Mouse (Mus musculus): Measurements from ENCODE around the gene Slc9a8. TPM values are rescaled to one million over a fixed set of nuclear protein-coding genes. Genes with fewer than 3 reads are reported as not detected.
A peak's percentile ranks its signal among the peaks of the same experiment; 100 is the strongest.

Gene Slc9a8
- polyA plus RNA-seq, 1 experiment from 2014 or later, result 21.4 TPM

- Histone ChIP-seq H3K36me3 (no peaks in the 10 kb centered on the region), H3K4me2 (peak overlapping the region; percentile 94), H3K27ac (no peak overlapping the region), H3K27me3 (no peaks in the 10 kb centered on the region), H3K4me3 (peak overlapping the region; percentile 100), H3K9ac (peak overlapping the region; percentile 92; the same call in 1 of the 2 replicates), H3K4me1 (peaks cover 19% of the 10 kb centered on the region), H3K9me3 (no peaks in the 10 kb centered on the region)
- no peak for ATAC-seq (ENCODE audit: borderline replicate concordance, extremely low read depth, low FRiP score, low TSS enrichment)
- WGBS, result 70% methylated on average over 4 of the region's 4 CpGs
Observed at GRCm38 (mm10) chr2:167490813-167491525, 69.5 kb downstream of the Slc9a8 start.

DNA sequence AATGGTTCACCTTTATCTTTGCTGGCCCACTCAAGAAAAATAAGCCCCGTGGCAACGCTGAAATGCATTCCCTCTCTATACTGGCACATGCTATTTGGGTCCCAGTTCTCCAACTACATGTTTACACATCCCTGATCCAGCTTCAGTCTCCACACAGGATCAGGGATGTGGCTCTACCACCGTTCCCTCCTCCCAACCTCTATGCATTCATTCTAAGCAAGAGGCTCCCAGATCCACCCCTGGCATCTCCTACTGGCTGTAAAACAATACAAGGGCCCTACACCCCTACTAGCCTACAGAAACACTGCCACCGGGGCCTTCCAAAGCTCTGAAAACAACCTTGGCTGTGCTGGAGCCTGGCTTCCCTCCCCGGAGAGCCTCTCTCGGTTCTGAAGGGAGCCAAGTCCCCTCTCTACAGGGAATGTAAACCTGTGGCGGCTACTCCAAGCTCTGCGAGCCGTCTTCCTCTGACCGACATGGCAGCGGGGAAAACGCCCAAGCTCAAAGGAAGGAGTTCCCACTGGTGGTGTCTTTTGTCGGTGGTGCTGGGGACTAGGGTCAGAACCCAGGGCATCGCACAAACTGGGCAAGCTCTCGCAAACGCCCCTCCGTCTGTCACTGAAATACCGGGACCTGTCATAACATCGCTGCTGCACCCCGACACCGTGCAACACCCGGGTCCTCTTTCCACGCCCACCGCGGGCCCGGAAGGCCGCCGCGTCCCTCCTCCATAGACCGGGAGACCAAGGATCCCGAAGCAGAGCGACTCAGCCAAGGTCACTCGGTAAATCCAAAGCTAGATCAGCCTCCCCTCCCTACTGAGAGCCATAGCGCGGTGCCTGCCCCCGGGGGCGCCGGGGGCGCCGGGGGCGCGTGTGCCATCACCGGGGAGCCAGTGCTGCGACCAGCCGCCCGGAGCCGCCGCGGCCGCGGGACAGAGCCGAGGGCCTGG is 70.5 kb downstream of the Slc9a8 start, which contains the start of gene Rnf114:
Rnf114 (plus strand) TSS at position 889 of the 952 bp plus-strand sequence.
- Histone ChIP-seq H3K27ac (peak within 1 kb of the TSS; percentile 95), H3K27me3 (no peaks in the 10 kb centered on the region), H3K4me2 (peak within 1 kb of the TSS; percentile 94), H3K9ac (peak within 1 kb of the TSS; percentile 92), H3K4me3 (peak within 1 kb of the TSS; percentile 100), H3K4me1 (peaks cover 19% of the 10 kb centered on the region), H3K36me3 (no peaks in the 10 kb centered on the region), H3K9me3 (no peaks in the 10 kb centered on the region)
- ATAC-seq (ENCODE audit: borderline replicate concordance, extremely low read depth, low FRiP score, low TSS enrichment), result peak; percentile 1
- WGBS, result 3% methylated on average over 51 of the region's 52 CpGs

DNA sequence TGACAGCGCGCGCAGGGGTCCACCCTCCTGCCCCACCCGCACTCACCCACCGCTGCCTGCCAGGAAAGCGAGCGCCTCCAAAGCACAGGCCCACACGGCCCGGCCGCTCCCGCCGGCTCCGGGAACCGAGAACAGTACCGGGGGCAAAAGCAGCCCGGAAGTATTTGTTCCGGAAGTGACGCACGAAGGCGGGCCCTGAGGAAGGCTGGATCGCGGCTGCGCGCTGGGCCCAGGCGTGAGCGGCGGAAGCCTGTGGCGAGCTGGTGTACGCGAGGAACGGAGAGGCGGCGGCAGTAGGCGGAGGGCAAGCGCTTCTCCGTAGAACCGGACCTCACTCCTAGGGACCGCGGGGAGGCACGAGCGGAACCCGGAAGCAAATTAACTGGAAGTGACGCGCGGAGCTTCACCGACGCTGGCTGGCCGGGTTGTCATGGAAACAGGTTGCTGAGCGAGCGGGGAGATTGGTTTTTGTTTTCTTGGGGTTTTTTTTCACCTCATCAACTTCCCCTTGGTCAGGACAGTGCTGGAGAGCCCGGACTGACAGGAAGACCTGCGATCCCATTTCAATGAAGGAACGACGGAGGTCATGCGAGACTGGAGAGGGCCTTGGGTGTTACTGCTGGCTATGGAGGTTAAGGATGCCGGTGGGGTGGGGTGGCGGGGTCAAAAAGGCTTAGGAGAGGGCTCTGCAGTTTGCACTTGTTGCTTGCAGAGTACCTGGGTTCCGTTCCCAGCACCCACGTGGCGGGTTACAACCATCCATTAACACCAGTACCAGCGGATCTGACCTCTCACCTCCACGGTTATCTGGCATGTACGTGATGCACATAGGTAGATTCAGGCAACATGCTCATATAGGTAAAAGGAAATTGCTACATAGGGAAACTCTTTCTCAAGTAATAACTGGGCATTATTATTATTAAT is 71.5 kb downstream of the Slc9a8 start, which contains the start of gene Spata2:
Spata2 (minus strand) TSS at position 175 of the 924 bp plus-strand sequence.
- 2% methylated on average over 63 of the region's 63 CpGs for WGBS

GRCm38 (mm10) chr2:167496437-167496836 is 74.9 kb downstream of the Slc9a8 start:
- Histone ChIP-seq H3K4me3 (no peak overlapping the region), H3K36me3 (no peaks in the 10 kb centered on the region), H3K27ac (no peak overlapping the region), H3K9ac (no peak overlapping the region), H3K27me3 (no peaks in the 10 kb centered on the region), H3K4me2 (no peak overlapping the region), H3K9me3 (no peaks in the 10 kb centered on the region), H3K4me1 (peaks cover 7% of the 10 kb centered on the region)
- 77% methylated on average over 7 of the region's 7 CpGs for WGBS
- no peak for ATAC-seq (ENCODE audit: borderline replicate concordance, extremely low read depth, low FRiP score, low TSS enrichment)

More for the DNA sequence above, 71.5 kb downstream of the Slc9a8 start, which contains the start of gene Spata2:
- Histone ChIP-seq H3K4me2 (peak within 1 kb of the TSS; percentile 94), H3K27me3 (no peaks in the 10 kb centered on the region), H3K4me3 (peak within 1 kb of the TSS; percentile 100), H3K9ac (peak within 1 kb of the TSS; percentile 92), H3K27ac (peak within 1 kb of the TSS; percentile 95), H3K36me3 (no peaks in the 10 kb centered on the region), H3K4me1 (peaks cover 19% of the 10 kb centered on the region), H3K9me3 (no peaks in the 10 kb centered on the region)
- ATAC-seq (ENCODE audit: borderline replicate concordance, extremely low read depth, low FRiP score, low TSS enrichment), result peak; percentile 86

GRCm38 (mm10) chr2:167497272-167497671 is 75.8 kb downstream of the Slc9a8 start:
- H3K4me3 ChIP-seq, result no peak overlapping the region
- 68% methylated on average over 5 of the region's 5 CpGs for WGBS
- H3K36me3 ChIP-seq, result no peaks in the 10 kb centered on the region
- H3K9ac ChIP-seq, result no peak overlapping the region
- H3K9me3 ChIP-seq, result no peaks in the 10 kb centered on the region
- no peaks in the 10 kb centered on the region for H3K27me3 ChIP-seq
- no peaks in the 10 kb centered on the region; the same call in 1 of the 2 replicates for H3K4me1 ChIP-seq
- no peak for ATAC-seq (ENCODE audit: borderline replicate concordance, extremely low read depth, low FRiP score, low TSS enrichment)
- H3K27ac ChIP-seq, result no peak overlapping the region
- H3K4me2 ChIP-seq, result no peak overlapping the region

GRCm38 (mm10) chr2:167502554-167503252 is 81.2 kb downstream of the Slc9a8 start:
- no peak for ATAC-seq (ENCODE audit: borderline replicate concordance, extremely low read depth, low FRiP score, low TSS enrichment)
- H3K4me1 ChIP-seq, result peaks cover 40% of the 10 kb centered on the region
- WGBS, result 38% methylated on average over 13 of the region's 13 CpGs
- H3K36me3 ChIP-seq, result peaks cover 9% of the 10 kb centered on the region
- peak overlapping the region; percentile 85; the same call in 1 of the 2 replicates for H3K9ac ChIP-seq
- H3K4me3 ChIP-seq, result peak overlapping the region; percentile 89
- no peaks in the 10 kb centered on the region for H3K9me3 ChIP-seq
- peak overlapping the region; percentile 80 for H3K27ac ChIP-seq
- peak overlapping the region; percentile 87 for H3K4me2 ChIP-seq
- no peaks in the 10 kb centered on the region for H3K27me3 ChIP-seq

DNA sequence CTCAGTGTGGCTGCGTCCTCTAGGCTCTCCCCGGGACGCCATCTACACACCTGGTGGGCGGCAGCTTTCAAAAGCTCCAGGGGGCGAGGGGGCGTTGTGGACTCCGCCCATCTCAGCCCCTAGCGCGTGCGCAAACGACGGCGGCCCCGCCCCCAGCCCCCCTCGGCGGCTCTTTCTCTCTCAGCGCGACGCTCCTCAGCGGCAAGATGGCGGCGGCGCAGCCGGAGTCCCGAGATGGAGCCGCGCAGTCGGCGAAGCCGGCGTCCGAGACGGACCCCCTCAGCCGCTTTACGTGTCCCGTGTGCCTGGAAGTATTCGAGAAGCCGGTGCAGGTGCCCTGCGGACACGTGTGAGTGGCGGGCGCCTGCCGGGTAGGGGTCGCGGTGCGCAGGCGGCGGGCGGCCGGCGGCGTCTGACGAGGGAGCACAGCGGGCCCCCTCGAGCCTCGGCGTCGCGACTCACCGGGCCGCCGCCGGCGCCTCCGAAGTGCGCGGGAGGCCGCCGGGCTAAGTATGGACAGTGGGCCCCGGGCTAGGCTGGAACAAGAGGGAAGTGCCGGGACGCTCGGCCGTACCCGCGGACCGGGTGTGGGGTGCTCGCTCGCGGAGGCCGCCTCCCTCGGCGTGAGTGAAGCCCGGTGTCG is 81.9 kb downstream of the Slc9a8 start:
- no peaks in the 10 kb centered on the region for H3K27me3 ChIP-seq
- peak overlapping the region; percentile 80 for H3K27ac ChIP-seq
- peaks cover 14% of the 10 kb centered on the region for H3K36me3 ChIP-seq
- H3K9me3 ChIP-seq, result no peaks in the 10 kb centered on the region
- H3K4me3 ChIP-seq, result peak overlapping the region; percentile 89
- WGBS, result under 1% methylated on average over 62 of the region's 85 CpGs
- peaks cover 44% of the 10 kb centered on the region for H3K4me1 ChIP-seq
- peak overlapping the region; percentile 87 for H3K4me2 ChIP-seq
- ATAC-seq (ENCODE audit: borderline replicate concordance, extremely low read depth, low FRiP score, low TSS enrichment), result peak; percentile 87
- peak overlapping the region; percentile 85 for H3K9ac ChIP-seq

- WGBS, result under 1% methylated on average over 32 of the region's 32 CpGs
- Histone ChIP-seq H3K9ac (peak overlapping the region; percentile 85), H3K27me3 (no peaks in the 10 kb centered on the region), H3K27ac (peak overlapping the region; percentile 80), H3K4me2 (peak overlapping the region; percentile 87), H3K9me3 (no peaks in the 10 kb centered on the region), H3K4me3 (peak overlapping the region; percentile 89), H3K4me1 (peaks cover 44% of the 10 kb centered on the region), H3K36me3 (peaks cover 18% of the 10 kb centered on the region)
- ATAC-seq (ENCODE audit: borderline replicate concordance, extremely low read depth, low FRiP score, low TSS enrichment), result peak; percentile 17; the same call in 1 of the 2 replicates
Observed at GRCm38 (mm10) chr2:167503896-167504349, 82.4 kb downstream of the Slc9a8 start.

DNA sequence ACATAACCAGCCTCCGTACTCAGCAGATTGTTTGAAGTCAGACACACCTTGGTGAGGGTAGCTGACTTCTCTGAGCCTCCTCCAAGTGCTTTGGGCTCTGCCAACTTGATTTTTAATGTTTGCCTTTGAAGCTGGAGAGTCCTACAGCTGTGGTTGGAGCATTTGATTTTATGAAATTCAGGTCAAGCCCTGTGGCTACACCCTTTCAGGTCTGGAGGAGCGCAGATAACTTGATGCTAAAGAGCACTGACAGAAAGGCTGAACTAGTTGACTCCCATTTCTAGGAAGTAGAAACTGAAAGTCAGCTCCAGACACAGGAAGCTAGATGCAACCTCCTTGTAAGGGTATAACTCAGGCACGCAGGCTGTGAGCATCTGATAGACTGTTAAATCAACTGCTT is 83.6 kb downstream of the Slc9a8 start:
- Histone ChIP-seq H3K4me2 (peak overlapping the region; percentile 87), H3K9ac (no peak overlapping the region; the same call in 1 of the 2 replicates)

More for the DNA sequence above, 83.6 kb downstream of the Slc9a8 start:
- peaks cover 30% of the 10 kb centered on the region for H3K36me3 ChIP-seq
- no peaks in the 10 kb centered on the region for H3K27me3 ChIP-seq
- WGBS, result 61% methylated on average over 3 of the region's 3 CpGs
- peak; percentile 24; the same call in 1 of the 2 replicates for ATAC-seq (ENCODE audit: borderline replicate concordance, extremely low read depth, low FRiP score, low TSS enrichment)
- H3K9me3 ChIP-seq, result no peaks in the 10 kb centered on the region
- H3K4me3 ChIP-seq, result peak overlapping the region; percentile 89; the same call in 1 of the 2 replicates
- peak overlapping the region; percentile 80 for H3K27ac ChIP-seq
- peaks cover 44% of the 10 kb centered on the region for H3K4me1 ChIP-seq

Measured in lung, embryonic 15.5 days (tissue).